Mouse (Mus musculus) lung, postnatal 0 days (tissue): ENCODE results near the gene Il4ra.

Source experiments
- CTCF ChIP-seq: IDR thresholded peaks from 2 replicates; pipeline ENCODE4 v1.5.1; 2016; ENCODE audit warnings: antibody characterized with exemption, mild to moderate bottlenecking
- EP300 ChIP-seq: IDR thresholded peaks from 2 replicates; pipeline ENCODE4 v1.6.1; 2016; ENCODE audit warnings: antibody characterized with exemption, mild to moderate bottlenecking, control low read depth

DNA sequence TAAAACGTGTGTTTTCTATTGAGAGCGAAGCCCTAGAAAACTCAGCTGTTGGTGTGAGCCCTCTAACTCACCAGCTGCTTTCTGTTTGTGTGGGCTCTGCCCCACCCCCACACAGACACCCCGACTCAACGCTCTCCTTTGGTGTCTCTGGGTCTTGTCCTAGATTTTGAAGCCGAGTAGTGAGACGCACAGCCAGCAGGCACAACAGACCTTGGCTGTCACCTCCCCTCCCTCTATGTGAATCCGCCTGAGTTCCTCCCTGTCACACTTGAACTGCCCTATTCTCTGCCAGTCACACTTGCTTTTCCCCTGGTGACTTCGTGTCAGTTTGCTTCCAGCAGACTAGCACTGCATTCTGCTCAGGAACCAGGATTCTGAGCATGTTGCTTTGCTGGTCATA, 4.9 kb downstream of the Il4ra start:
- TF ChIP-seq CTCF = no peak
- no peak for TF ChIP-seq EP300
